Mouse (Mus musculus) bone marrow macrophage, adult 2 months (primary cell): ENCODE data around the gene 1700028K03Rik.

ENCODE experiments used
- CTCF ChIP-seq: IDR thresholded peaks from 2 replicates; pipeline ENCODE4 v1.5.1; 2012; ENCODE audit warnings: low read depth, mild to moderate bottlenecking, low read length, moderate library complexity
- POLR2A ChIP-seq: IDR thresholded peaks from 2 replicates; pipeline ENCODE4 v1.6.1; 2012; ENCODE audit warnings: mild to moderate bottlenecking, low read depth, low read length, borderline replicate concordance

- TF ChIP-seq CTCF = no peak
- TF ChIP-seq POLR2A = no peak
Measured at GRCm38 (mm10) chr5:107524281-107524680, 10.2 kb upstream of the 1700028K03Rik start.
